Mouse (Mus musculus): ENCODE results near the gene Nkx1-2.

The Nkx1-2 gene

GRCm38 (mm10) chr7:132568817-132569216 lies 30.6 kb downstream of the Nkx1-2 start:
- peak; percentile 87 for DNase-seq (ENCODE audit: low read depth, low spot score)

GRCm38 (mm10) chr7:132565831-132566230 lies 33.6 kb downstream of the Nkx1-2 start:
- DNase-seq (ENCODE audit: low read depth, low spot score) = no peak

- no peak for DNase-seq (ENCODE audit: low read depth, low spot score)
Measured at GRCm38 (mm10) chr7:132559138-132559766, 40.2 kb downstream of the Nkx1-2 start.

- DNase-seq (ENCODE audit: low read depth, low spot score) = no peak
Measured at GRCm38 (mm10) chr7:132558141-132558736, 41.2 kb downstream of the Nkx1-2 start.

GRCm38 (mm10) chr7:132556575-132556974 lies 42.9 kb downstream of the Nkx1-2 start:
- no peak for DNase-seq (ENCODE audit: low read depth, low spot score)

- DNase-seq (ENCODE audit: low read depth, low spot score) = no peak
Measured at GRCm38 (mm10) chr7:132555911-132556310, 43.5 kb downstream of the Nkx1-2 start.

- DNase-seq (ENCODE audit: low read depth, low spot score) = no peak
Measured at GRCm38 (mm10) chr7:132554091-132554490, 45.3 kb downstream of the Nkx1-2 start.

- peak; percentile 95 for DNase-seq (ENCODE audit: low read depth, low spot score)
Measured at GRCm38 (mm10) chr7:132551351-132552126, 47.9 kb downstream of the Nkx1-2 start.

GRCm38 (mm10) chr7:132547126-132547525 lies 52.3 kb downstream of the Nkx1-2 start:
- DNase-seq (ENCODE audit: low read depth, low spot score) = no peak
